Mouse (Mus musculus) limb, embryonic 12.5 days (tissue): ENCODE measurements at regions not wholly inside any gene's neighbourhood (a gene's known extent, or its start where the extent isn't known, plus 50 kb on each side); places are given as distances from the start of the nearest gene placed in this dataset.
"Not testable (repeated sequence)": the region's sequence is repeated elsewhere in the genome, so short reads cannot be mapped to it uniquely, and the experiment has no call there.

ENCODE experiments used
- ATAC-seq: fragments of 200-750 bp; cut with Nextera tagmentation; 2 replicates; pipeline ENCODE4 v1.8.0; 2017; ENCODE audit warnings: low read depth, moderate TSS enrichment; ENCODE audit not compliant: insufficient number of reproducible peaks, insufficient read depth, low FRiP score, low TSS enrichment
- H3K27ac ChIP-seq: fragments of 300-500 bp; sonication (generic); 2 replicates; pipeline ENCODE4 v1.5.1; 2016; ENCODE audit warnings: mild to moderate bottlenecking, moderate library complexity
- H3K27me3 ChIP-seq: fragments of 300-500 bp; sonication (generic); 2 replicates; pipeline ENCODE4 v1.6.1; 2016; ENCODE audit warnings: mild to moderate bottlenecking, moderate library complexity
- H3K36me3 ChIP-seq: fragments of 300-500 bp; sonication (generic); 2 replicates; pipeline ENCODE4 v1.6.1; 2016; ENCODE audit warnings: mild to moderate bottlenecking, moderate library complexity
- H3K4me1 ChIP-seq: fragments of 300-500 bp; sonication (generic); replicated peaks from 2 replicates; pipeline ENCODE4 v1.6.1; 2016
- H3K4me2 ChIP-seq: fragments of 300-500 bp; sonication (generic); 2 replicates; pipeline ENCODE4 v1.6.1; 2016; ENCODE audit warnings: mild to moderate bottlenecking, moderate library complexity
- H3K4me3 ChIP-seq: fragments of 300-500 bp; sonication (generic); replicated peaks from 2 replicates; pipeline ENCODE4 v1.5.1; 2016; ENCODE audit warnings: mild to moderate bottlenecking
- H3K9ac ChIP-seq: fragments of 300-500 bp; sonication (generic); replicated peaks from 2 replicates; pipeline ENCODE4 v1.6.1; 2016; ENCODE audit warnings: mild to moderate bottlenecking, moderate library complexity
- H3K9me3 ChIP-seq: fragments of 300-500 bp; sonication (generic); 2 replicates; pipeline ENCODE4 v1.6.1; 2016; ENCODE audit warnings: mild to moderate bottlenecking, moderate library complexity
- WGBS: fragments of 180-500 bp; shearing (Covaris S2); methylation state at CpG from one replicate; pipeline ENCODE4 v1.1.7; 2016; 5-methylcytosine and 5-hydroxymethylcytosine counted together

- H3K4me1 ChIP-seq: peaks cover 3% of the 10 kb centered on the region; the same call in 1 of the 2 replicates
These were observed 105.2 kb upstream of the Gucy1a1 start for GRCm38 (mm10) chr3:82250796-82251261.

GRCm38 (mm10) chr3:82249968-82250795 lies 104.6 kb upstream of the Gucy1a1 start:
- no peak for ATAC-seq
- no peak overlapping the region for H3K9ac ChIP-seq
- no peak overlapping the region for H3K27ac ChIP-seq
- no peaks in the 10 kb centered on the region for H3K9me3 ChIP-seq
- WGBS: 36% methylated on average over 6 of the region's 6 CpGs
- no peak overlapping the region for H3K4me3 ChIP-seq
- no peaks in the 10 kb centered on the region for H3K27me3 ChIP-seq
- no peak overlapping the region for H3K4me2 ChIP-seq
- H3K36me3 ChIP-seq: no peaks in the 10 kb centered on the region
- H3K4me1 ChIP-seq: peaks cover 3% of the 10 kb centered on the region; the same call in 1 of the 2 replicates

More at GRCm38 (mm10) chr3:82250796-82251261, 105.2 kb upstream of the Gucy1a1 start:
- no peak for ATAC-seq
- Histone ChIP-seq H3K4me3 (no peak overlapping the region), H3K36me3 (no peaks in the 10 kb centered on the region), H3K4me2 (no peak overlapping the region), H3K27me3 (no peaks in the 10 kb centered on the region), H3K27ac (no peak overlapping the region), H3K9me3 (no peaks in the 10 kb centered on the region), H3K9ac (no peak overlapping the region)
- WGBS: 63% methylated on average over 3 of the region's 3 CpGs

GRCm38 (mm10) chr3:82236377-82237057 lies 90.9 kb upstream of the Gucy1a1 start:
- Histone ChIP-seq H3K4me1 (no peaks in the 10 kb centered on the region), H3K4me2 (no peak overlapping the region), H3K9ac (no peak overlapping the region), H3K4me3 (no peak overlapping the region), H3K27me3 (no peaks in the 10 kb centered on the region), H3K36me3 (no peaks in the 10 kb centered on the region), H3K9me3 (no peaks in the 10 kb centered on the region), H3K27ac (no peak overlapping the region)
- no peak for ATAC-seq
- WGBS: 81% methylated on average over 2 of the region's 2 CpGs

- no peaks in the 10 kb centered on the region for H3K4me1 ChIP-seq
- no peak overlapping the region for H3K4me2 ChIP-seq
- H3K36me3 ChIP-seq: no peaks in the 10 kb centered on the region
- no peak overlapping the region for H3K9ac ChIP-seq
- no peaks in the 10 kb centered on the region for H3K9me3 ChIP-seq
- no peak overlapping the region for H3K27ac ChIP-seq
- no peaks in the 10 kb centered on the region for H3K27me3 ChIP-seq
- H3K4me3 ChIP-seq: no peak overlapping the region
- no peak for ATAC-seq
These were observed 88.7 kb upstream of the Gucy1a1 start for GRCm38 (mm10) chr3:82234306-82234705.

GRCm38 (mm10) chr3:82223379-82223778 lies 77.8 kb upstream of the Gucy1a1 start:
- WGBS: 84% methylated on average over 1 of the region's 1 CpGs
- H3K4me2 ChIP-seq: no peak overlapping the region
- no peaks in the 10 kb centered on the region for H3K4me1 ChIP-seq
- H3K27ac ChIP-seq: no peak overlapping the region
- no peak for ATAC-seq
- no peaks in the 10 kb centered on the region for H3K27me3 ChIP-seq
- H3K9ac ChIP-seq: no peak overlapping the region
- no peak overlapping the region for H3K4me3 ChIP-seq
- no peaks in the 10 kb centered on the region for H3K9me3 ChIP-seq
- H3K36me3 ChIP-seq: no peaks in the 10 kb centered on the region

GRCm38 (mm10) chr3:82221924-82222323 lies 76.3 kb upstream of the Gucy1a1 start:
- 88% methylated on average over 1 of the region's 1 CpGs for WGBS
- H3K27ac ChIP-seq: no peak overlapping the region
- no peak for ATAC-seq
- no peak overlapping the region for H3K4me3 ChIP-seq
- H3K9ac ChIP-seq: no peak overlapping the region
- no peaks in the 10 kb centered on the region for H3K27me3 ChIP-seq
- H3K4me1 ChIP-seq: no peaks in the 10 kb centered on the region
- no peaks in the 10 kb centered on the region for H3K36me3 ChIP-seq
- H3K9me3 ChIP-seq: no peaks in the 10 kb centered on the region
- H3K4me2 ChIP-seq: no peak overlapping the region

GRCm38 (mm10) chr3:82219192-82219885 lies 73.8 kb upstream of the Gucy1a1 start:
- not testable (repeated sequence) for H3K4me3 ChIP-seq, H3K4me1 ChIP-seq, ATAC-seq, H3K9ac ChIP-seq, H3K9me3 ChIP-seq, H3K27ac ChIP-seq, H3K27me3 ChIP-seq, H3K36me3 ChIP-seq, H3K4me2 ChIP-seq
- WGBS: 46% methylated on average over 1 of the region's 1 CpGs

GRCm38 (mm10) chr3:82214566-82215465 lies 69.2 kb upstream of the Gucy1a1 start:
- H3K27me3 ChIP-seq: no peaks in the 10 kb centered on the region
- no peaks in the 10 kb centered on the region for H3K4me1 ChIP-seq
- no peaks in the 10 kb centered on the region for H3K9me3 ChIP-seq
- ATAC-seq: no peak
- no peak overlapping the region for H3K4me2 ChIP-seq
- no peak overlapping the region for H3K27ac ChIP-seq
- H3K9ac ChIP-seq: no peak overlapping the region
- no peaks in the 10 kb centered on the region for H3K36me3 ChIP-seq
- no peak overlapping the region for H3K4me3 ChIP-seq
- 81% methylated on average over 6 of the region's 6 CpGs for WGBS

GRCm38 (mm10) chr3:82207321-82207720 lies 61.7 kb upstream of the Gucy1a1 start:
- H3K4me2 ChIP-seq: no peak overlapping the region
- H3K9me3 ChIP-seq: no peaks in the 10 kb centered on the region
- H3K36me3 ChIP-seq: no peaks in the 10 kb centered on the region
- no peaks in the 10 kb centered on the region for H3K27me3 ChIP-seq
- 85% methylated on average over 4 of the region's 5 CpGs for WGBS
- H3K27ac ChIP-seq: no peak overlapping the region
- no peak for ATAC-seq
- H3K4me1 ChIP-seq: no peaks in the 10 kb centered on the region
- no peak overlapping the region for H3K4me3 ChIP-seq
- no peak overlapping the region for H3K9ac ChIP-seq
